Mouse (Mus musculus): ENCODE results near the gene Nrbf2.

Gene Nrbf2

DNA sequence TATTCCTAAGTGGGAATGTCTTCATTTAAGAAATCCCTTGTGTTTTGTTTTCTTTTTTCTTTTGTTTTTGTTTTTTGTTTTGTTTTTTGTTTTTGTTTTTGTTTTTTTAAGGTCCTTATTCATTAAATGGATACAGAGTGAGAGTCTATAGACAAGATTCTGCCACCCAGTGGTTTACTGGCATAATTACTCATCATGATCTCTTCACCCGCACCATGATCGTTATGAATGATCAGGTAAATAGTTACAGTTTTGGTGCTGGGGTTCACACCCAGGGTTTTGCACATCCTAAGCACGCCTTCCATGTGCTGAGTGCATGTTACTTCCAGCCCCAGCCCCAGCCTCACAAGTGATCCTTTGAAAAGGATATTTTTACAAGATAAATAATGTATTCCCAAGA, 68.2 kb downstream of the Nrbf2 start:
- DNase-seq (ENCODE audit: low read depth, low spot score): no peak

Data from embryo, embryonic 11.5 days (tissue).